Mouse (Mus musculus): ENCODE measurements around the gene Npr2.

Npr2 gene

GRCm38 (mm10) chr4:43672070-43672469 lies 40.3 kb downstream of the Npr2 start:
- DNase-seq (ENCODE audit: low spot score), result peak; percentile 70

DNA sequence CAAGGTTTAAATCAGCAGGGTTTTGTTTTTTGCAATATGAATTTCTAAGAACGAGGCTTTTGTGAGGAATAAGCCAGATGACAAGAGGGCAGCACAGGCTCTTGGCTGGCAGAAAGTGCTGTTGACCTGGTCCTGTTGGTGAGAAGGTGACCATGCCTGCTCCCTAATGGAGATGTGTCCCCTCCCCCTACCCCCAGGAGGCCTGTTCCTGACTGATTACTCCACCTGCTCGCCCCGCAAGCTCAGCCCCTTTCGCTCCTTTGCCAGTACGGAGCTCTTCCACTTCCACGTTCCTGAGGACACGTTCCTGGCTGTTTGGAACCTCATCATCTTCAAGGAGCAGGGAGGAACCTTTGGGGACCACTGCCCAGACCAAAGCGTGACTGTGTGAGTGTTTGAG lies 42.0 kb downstream of the Npr2 start:
- DNase-seq (ENCODE audit: low spot score), result no peak

DNA sequence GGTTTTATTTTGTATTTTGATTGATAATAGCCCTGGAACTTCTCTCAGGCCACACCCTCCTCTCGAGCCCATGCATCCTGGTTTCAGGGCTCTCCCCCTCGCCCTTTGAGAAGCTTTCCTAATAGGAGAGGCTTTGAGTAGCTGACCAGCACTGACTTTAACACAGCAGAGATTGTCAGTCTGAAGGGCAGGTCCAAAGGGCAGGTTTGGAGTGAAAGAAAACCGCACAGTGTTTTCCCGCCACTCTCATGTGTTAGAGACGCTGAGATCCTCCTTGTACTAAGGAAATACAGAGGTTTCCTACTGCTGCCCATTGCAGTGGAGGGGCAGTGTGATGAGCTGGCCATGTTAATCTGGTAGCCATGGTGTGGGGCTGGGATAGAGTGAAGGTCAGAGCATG lies 43.2 kb downstream of the Npr2 start:
- DNase-seq (ENCODE audit: low spot score), result peak; percentile 61

GRCm38 (mm10) chr4:43675608-43676007 lies 43.9 kb downstream of the Npr2 start:
- peak; percentile 28 for DNase-seq (ENCODE audit: low spot score)

- no peak for DNase-seq (ENCODE audit: low spot score)
These were observed 46.8 kb downstream of the Npr2 start for GRCm38 (mm10) chr4:43678541-43678940.

GRCm38 (mm10) chr4:43679416-43680043 lies 47.8 kb downstream of the Npr2 start:
- DNase-seq (ENCODE audit: low spot score), result no peak

DNA sequence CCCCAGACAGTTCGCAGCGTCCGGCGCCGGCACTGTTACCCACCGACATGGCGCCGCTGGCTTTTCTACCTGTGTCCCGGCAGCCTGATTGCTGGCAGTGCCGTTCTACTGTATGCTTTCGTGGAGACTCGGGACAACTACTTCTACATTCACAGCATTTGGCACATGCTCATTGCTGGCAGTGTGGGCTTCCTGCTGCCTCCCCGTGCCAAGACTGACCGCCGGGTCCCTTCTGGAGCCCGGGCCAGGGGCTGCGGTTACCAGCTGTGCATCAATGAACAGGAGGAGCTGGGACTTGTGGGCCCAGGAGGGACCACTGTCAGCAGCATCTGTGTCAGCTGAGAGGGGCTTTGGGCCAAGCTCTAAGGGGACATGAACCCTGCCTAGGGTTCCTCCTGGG lies 58.3 kb downstream of the Npr2 start:
- DNase-seq (ENCODE audit: low spot score), result no peak

- no peak for DNase-seq (ENCODE audit: low spot score)
These were observed 59.3 kb downstream of the Npr2 start for GRCm38 (mm10) chr4:43691026-43691425.

DNA sequence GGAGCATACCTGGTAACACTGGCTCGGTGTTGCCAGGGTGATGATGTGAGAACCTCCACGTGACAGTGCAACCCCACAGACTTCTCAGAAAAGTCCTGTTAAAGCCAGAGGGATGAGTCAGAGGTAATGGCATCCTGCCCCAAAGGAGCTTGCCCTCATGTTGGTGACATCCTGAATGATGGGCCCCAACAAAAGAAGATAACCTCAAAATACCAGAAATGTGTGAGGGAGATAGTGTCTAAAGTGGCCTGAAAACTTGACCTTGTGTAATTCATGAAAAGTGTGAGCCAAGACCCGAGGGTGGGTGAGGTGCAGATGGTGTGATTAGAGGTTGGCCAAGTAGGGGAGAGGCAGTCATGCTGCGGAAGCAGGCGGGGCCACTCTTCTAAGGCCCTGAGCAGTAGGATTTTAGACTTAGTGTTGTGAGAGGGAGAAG lies 62.1 kb downstream of the Npr2 start:
- no peak for DNase-seq (ENCODE audit: low spot score)

- no peak for DNase-seq (ENCODE audit: low spot score)
These were observed 62.9 kb downstream of the Npr2 start for GRCm38 (mm10) chr4:43694439-43695248.

- DNase-seq (ENCODE audit: low spot score), result no peak
These were observed 63.5 kb downstream of the Npr2 start for GRCm38 (mm10) chr4:43695249-43695671.

DNA sequence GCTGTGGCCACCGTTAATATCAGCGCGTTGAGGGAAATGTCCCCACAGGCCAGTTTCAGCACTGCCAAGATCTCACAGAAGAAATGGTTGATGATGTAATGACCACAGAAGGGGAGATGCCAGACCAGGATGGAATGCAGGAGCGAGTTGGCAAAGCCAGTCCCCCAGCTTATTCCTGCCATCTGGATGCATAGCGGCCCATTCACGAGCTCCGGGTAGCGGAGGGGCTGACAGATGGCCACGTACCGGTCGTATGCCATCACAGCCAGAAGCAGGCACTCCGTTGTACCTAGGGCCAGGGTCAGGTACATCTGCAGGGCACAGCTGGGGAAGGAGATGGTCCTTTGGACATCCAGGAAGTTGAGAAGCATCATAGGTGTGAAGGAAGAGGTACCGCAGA lies 64.8 kb downstream of the Npr2 start:
- DNase-seq (ENCODE audit: low spot score), result no peak

GRCm38 (mm10) chr4:43700707-43701106 lies 69.0 kb downstream of the Npr2 start, which contains the start of gene Olfr70:
Gene Olfr70, minus strand, starts transcription at chr4:43700807.
- DNase-seq (ENCODE audit: low spot score), result no peak

Measured in yolk sac, embryonic 10.5 days (tissue).